Mouse (Mus musculus) MEL (cell line): Measurements from ENCODE around the gene Mecp2. TPM values are rescaled to one million over a fixed set of nuclear protein-coding genes. Genes with fewer than 3 reads are reported as not detected.

Experiments used
- DNase-seq: peaks from one replicate; pipeline ENCODE4 v3.0.0; 2011; ENCODE audit warnings: low read depth, low spot score
- H3K27ac ChIP-seq: 2 replicates; pipeline ENCODE4 v1.5.1; 2012; ENCODE audit warnings: low read depth, mild to moderate bottlenecking, control low read depth, low read length, moderate library complexity; ENCODE audit not compliant: control insufficient read depth
- H3K27me3 ChIP-seq, 2 experiments: fragments of 150-350 bp in 1 of 2; sonication (generic) in 1 of 2; 2 replicates each; pipeline ENCODE4 v1.6.1; 2012; ENCODE audit warnings: low read length in 2 of 2, mild to moderate bottlenecking in 2 of 2, improper control_type of control experiment in 1 of 2, moderate library complexity in 1 of 2; ENCODE audit not compliant: insufficient read depth in 2 of 2, control insufficient read depth in 1 of 2
- H3K36me3 ChIP-seq, 2 experiments: 2 replicates each; pipeline ENCODE4 v1.6.1; 2012 to 2014; ENCODE audit warnings: low read length in 2 of 2, improper control_type of control experiment in 1 of 2, inconsistent platforms in 1 of 2, mild to moderate bottlenecking in 1 of 2; ENCODE audit not compliant: insufficient read depth in 2 of 2, control insufficient read depth in 1 of 2
- H3K4me1 ChIP-seq, 2 experiments: fragments of 150-350 bp in 1 of 2; sonication (generic) in 1 of 2; 2 replicates each; pipeline ENCODE4 v1.6.1; 2012; ENCODE audit warnings: low read length in 2 of 2, improper control_type of control experiment in 1 of 2, mild to moderate bottlenecking in 1 of 2; ENCODE audit not compliant: insufficient read depth in 2 of 2, control insufficient read depth in 1 of 2
- H3K4me3 ChIP-seq, 2 experiments: fragments of 150-350 bp in 1 of 2; sonication (generic) in 1 of 2; 2 replicates each; pipeline ENCODE4 v1.5.1; 2012; ENCODE audit warnings: low read depth in 2 of 2, low read length in 2 of 2, mild to moderate bottlenecking in 2 of 2, moderate library complexity in 2 of 2, control low read depth in 1 of 2, improper control_type of control experiment in 1 of 2; ENCODE audit not compliant: control insufficient read depth in 1 of 2, insufficient read depth in 1 of 2
- H3K79me2 ChIP-seq: 2 replicates; pipeline ENCODE4 v1.6.1; 2012; ENCODE audit warnings: mild to moderate bottlenecking, low read length, moderate library complexity; ENCODE audit not compliant: control insufficient read depth, poor library complexity, insufficient read depth
- H3K9ac ChIP-seq: 2 replicates; pipeline ENCODE4 v1.6.1; 2012; ENCODE audit warnings: low read depth, mild to moderate bottlenecking, control low read depth, low read length, moderate library complexity; ENCODE audit not compliant: control insufficient read depth, poor library complexity, severe bottlenecking
- H3K9me3 ChIP-seq: fragments of 150-350 bp; sonication (generic); replicated peaks from 2 replicates; pipeline ENCODE4 v1.6.1; 2012; ENCODE audit warnings: mild to moderate bottlenecking, low read length, improper control_type of control experiment, moderate library complexity; ENCODE audit not compliant: insufficient read depth
- BHLHE40 ChIP-seq: IDR thresholded peaks from 2 replicates; pipeline ENCODE4 v1.6.1; 2012; ENCODE audit warnings: low read depth, mild to moderate bottlenecking, inconsistent platforms, low read length, improper control_type of control experiment, borderline replicate concordance
- CHD1 ChIP-seq: IDR thresholded peaks from 2 replicates; pipeline ENCODE4 v1.6.1; 2012; ENCODE audit warnings: low read depth, mild to moderate bottlenecking, inconsistent platforms, low read length, improper control_type of control experiment
- CTCF ChIP-seq, 3 experiments: IDR thresholded peaks in 2 of 3; conservative IDR thresholded peaks in 1 of 3; 2 replicates each; pipeline ENCODE4 v1.5.1; 2011 to 2012; ENCODE audit warnings: low read length in 3 of 3, low read depth in 2 of 3, mild to moderate bottlenecking in 2 of 3, improper control_type of control experiment in 1 of 3, inconsistent platforms in 1 of 3, mixed read lengths in 1 of 3, moderate library complexity in 1 of 3; ENCODE audit not compliant: control insufficient read depth in 1 of 3, insufficient read depth in 1 of 3, poor library complexity in 1 of 3, severe bottlenecking in 1 of 3
- E2F4 ChIP-seq: IDR thresholded peaks from 2 replicates; pipeline ENCODE4 v1.6.1; 2011; ENCODE audit warnings: low read depth, low read length, improper control_type of control experiment, borderline replicate concordance
- ELF1 ChIP-seq: IDR thresholded peaks from 2 replicates; pipeline ENCODE4 v1.6.1; 2014; ENCODE audit warnings: low read depth, mild to moderate bottlenecking, inconsistent platforms, low read length, improper control_type of control experiment, moderate library complexity
- EP300 ChIP-seq, 2 experiments: IDR thresholded peaks; 2 replicates each; pipeline ENCODE4 v1.6.1; 2011; ENCODE audit warnings: improper control_type of control experiment in 2 of 2, low read length in 2 of 2, low read depth in 1 of 2, mild to moderate bottlenecking in 1 of 2
- ETS1 ChIP-seq: IDR thresholded peaks from 2 replicates; pipeline ENCODE4 v1.6.1; 2012; ENCODE audit warnings: low read depth, mild to moderate bottlenecking, inconsistent platforms, low read length, improper control_type of control experiment, moderate library complexity
- HCFC1 ChIP-seq: IDR thresholded peaks from 2 replicates; pipeline ENCODE4 v1.6.1; 2012; ENCODE audit warnings: low read depth, mild to moderate bottlenecking, inconsistent platforms, low read length, improper control_type of control experiment, moderate library complexity
- KAT2A ChIP-seq: conservative IDR thresholded peaks from 2 replicates; pipeline ENCODE4 v1.6.1; 2012; ENCODE audit warnings: low read depth, low read length, improper control_type of control experiment, inconsistent platforms
- MAFK ChIP-seq: IDR thresholded peaks from 2 replicates; pipeline ENCODE4 v1.6.1; 2011; ENCODE audit warnings: low read depth, mild to moderate bottlenecking, low read length, improper control_type of control experiment, borderline replicate concordance
- MAX ChIP-seq: IDR thresholded peaks from 2 replicates; pipeline ENCODE4 v1.6.1; 2011; ENCODE audit warnings: low read length, improper control_type of control experiment
- MEF2A ChIP-seq: IDR thresholded peaks from 2 replicates; pipeline ENCODE4 v1.6.1; 2014; ENCODE audit warnings: low read depth, mild to moderate bottlenecking, inconsistent platforms, low read length, improper control_type of control experiment; ENCODE audit not compliant: poor library complexity, insufficient replicate concordance, severe bottlenecking; ENCODE audit errors: extremely low read depth
- MXI1 ChIP-seq: IDR thresholded peaks from 2 replicates; pipeline ENCODE4 v1.6.1; 2011; ENCODE audit warnings: mild to moderate bottlenecking, low read depth, low read length, improper control_type of control experiment
- MYB ChIP-seq: IDR thresholded peaks from 2 replicates; pipeline ENCODE4 v1.6.1; 2011; ENCODE audit warnings: mild to moderate bottlenecking, low read depth, low read length, improper control_type of control experiment
- MYC ChIP-seq: IDR thresholded peaks from 2 replicates; pipeline ENCODE4 v1.6.1; 2011; ENCODE audit warnings: low read depth, mild to moderate bottlenecking, low read length, improper control_type of control experiment, moderate library complexity
- NELFE ChIP-seq: IDR thresholded peaks from 2 replicates; pipeline ENCODE4 v1.6.1; 2011; ENCODE audit warnings: low read depth, low read length, improper control_type of control experiment
- NRF1 ChIP-seq: IDR thresholded peaks from 2 replicates; pipeline ENCODE4 v1.6.1; 2014; ENCODE audit warnings: low read depth, mild to moderate bottlenecking, inconsistent platforms, low read length, improper control_type of control experiment, moderate library complexity; ENCODE audit not compliant: poor library complexity, insufficient read depth, severe bottlenecking
- POLR2A ChIP-seq, 2 experiments: IDR thresholded peaks; 2 replicates each; pipeline ENCODE4 v1.6.1; 2011 to 2012; ENCODE audit warnings: low read length in 2 of 2, mild to moderate bottlenecking in 2 of 2, control low read depth in 1 of 2, improper control_type of control experiment in 1 of 2, low read depth in 1 of 2, moderate library complexity in 1 of 2; ENCODE audit not compliant: control insufficient read depth in 1 of 2, insufficient read depth in 1 of 2, poor library complexity in 1 of 2
- RAD21 ChIP-seq: IDR thresholded peaks from 2 replicates; pipeline ENCODE4 v1.6.1; 2011; ENCODE audit warnings: mild to moderate bottlenecking, low read depth, low read length, improper control_type of control experiment
- SIN3A ChIP-seq: IDR thresholded peaks from 2 replicates; pipeline ENCODE4 v1.6.1; 2012; ENCODE audit warnings: low read length, improper control_type of control experiment, inconsistent platforms
- SMC3 ChIP-seq: IDR thresholded peaks from 2 replicates; pipeline ENCODE4 v1.6.1; 2011; ENCODE audit warnings: low read depth, low read length, improper control_type of control experiment
- TBP ChIP-seq: IDR thresholded peaks from 2 replicates; pipeline ENCODE4 v1.8.0; 2011; ENCODE audit warnings: low read depth, low read length, improper control_type of control experiment
- TCF12 ChIP-seq: IDR thresholded peaks from 2 replicates; pipeline ENCODE4 v1.6.1; 2014; ENCODE audit warnings: low read depth, mild to moderate bottlenecking, inconsistent platforms, low read length, improper control_type of control experiment, moderate library complexity
- UBTF ChIP-seq: IDR thresholded peaks from 2 replicates; pipeline ENCODE4 v1.6.1; 2012; ENCODE audit warnings: low read depth, mild to moderate bottlenecking, inconsistent platforms, low read length, improper control_type of control experiment, moderate library complexity, borderline replicate concordance; ENCODE audit not compliant: insufficient read depth
- USF1 ChIP-seq: IDR thresholded peaks from 2 replicates; pipeline ENCODE4 v1.6.1; 2014; ENCODE audit warnings: low read depth, mild to moderate bottlenecking, inconsistent platforms, low read length, improper control_type of control experiment, moderate library complexity
- ZC3H11A ChIP-seq: IDR thresholded peaks from 2 replicates; pipeline ENCODE4 v1.6.1; 2012; ENCODE audit warnings: low read depth, mild to moderate bottlenecking, inconsistent platforms, low read length, improper control_type of control experiment
- ZKSCAN1 ChIP-seq: IDR thresholded peaks from 2 replicates; pipeline ENCODE4 v1.6.1; 2012; ENCODE audit warnings: low read depth, mild to moderate bottlenecking, inconsistent platforms, low read length, improper control_type of control experiment, moderate library complexity
- polyA plus RNA-seq, 2 experiments: library from polyadenylated mRNA; stranded (reverse) in 1 of 2; unstranded in 1 of 2; fragments of >175 nt in 1 of 2; fragments of >200 nt in 1 of 2; gene quantifications; 2 replicates each; pipeline versions ENCODE4 v1.2.1 to v1.2.4; 2012; ENCODE audit warnings: low replicate concordance in 2 of 2, low read depth in 1 of 2; ENCODE audit not compliant: insufficient read length in 2 of 2, insufficient read depth in 1 of 2, missing spikeins in 1 of 2
- total RNA-seq: library from RNA; depleted of rRNA; stranded (reverse); fragments of 300-350 nt; gene quantifications from 2 replicates; pipeline ENCODE4 v1.2.3, GENCODE M21; 2012

Mecp2 gene
- total and polyA plus RNA-seq, 3 experiments, result 12.5 to 20.7 TPM; not detected in 1

GRCm38 (mm10) chrX:74023188-74024049 is 111.7 kb downstream of the Mecp2 start, which contains the start of gene Irak1:
Gene Irak1, minus strand, starts transcription at chrX:74023918.
- peaks cover 0 to 8% of the 10 kb centered on the region in 2 experiments; a peak in 3 of 4 replicates for H3K36me3 ChIP-seq
- DNase-seq, result peak; percentile 81
- peaks cover 0 to 3% of the 10 kb centered on the region in 2 experiments; a peak in 2 of 4 replicates for H3K4me1 ChIP-seq

GRCm38 (mm10) chrX:74022795-74023187 is 112.4 kb downstream of the Mecp2 start:
- Histone ChIP-seq H3K27ac (peak overlapping the region; percentile 7; the same call in 1 of the 2 replicates), H3K9ac (peak overlapping the region; percentile 100), H3K36me3 (peaks cover 0 to 8% of the 10 kb centered on the region in 2 experiments; a peak in 3 of 4 replicates), H3K9me3 (no peaks in the 10 kb centered on the region), H3K4me1 (peaks cover 0 to 3% of the 10 kb centered on the region in 2 experiments; a peak in 2 of 4 replicates), H3K27me3 (no peaks in the 10 kb centered on the region), H3K4me3 (peak overlapping the region; percentile 66 to 99), H3K79me2 (peaks cover 13% of the 10 kb centered on the region)
- no peak for DNase-seq
- TF ChIP-seq MXI1, result no peak
- no peak for TF ChIP-seq TCF12
- TF ChIP-seq NRF1, result no peak
- TF ChIP-seq ELF1, result no peak
- TF ChIP-seq ZKSCAN1, result no peak
- TF ChIP-seq CTCF (IDR thresholded peaks at IDR 0.05 in 2 of 3, conservative IDR thresholded peaks at IDR 0.05 in 1 of 3; ENCODE audit: control insufficient read depth in 1 of 3, insufficient read depth in 1 of 3, low read depth in 2 of 3, low read length in 3 of 3, poor library complexity in 1 of 3, severe bottlenecking in 1 of 3), result no peak
- no peak for TF ChIP-seq SMC3
- no peak for TF ChIP-seq POLR2A (IDR thresholded peaks at IDR 0.05; ENCODE audit: control insufficient read depth in 1 of 2, insufficient read depth in 1 of 2, low read depth in 1 of 2, low read length in 2 of 2, poor library complexity in 1 of 2)
- no peak for TF ChIP-seq CHD1
- no peak for TF ChIP-seq MEF2A
- no peak for TF ChIP-seq HCFC1
- TF ChIP-seq UBTF, result no peak
- TF ChIP-seq TBP, result no peak
- no peak for TF ChIP-seq ETS1
- no peak for TF ChIP-seq KAT2A

More at GRCm38 (mm10) chrX:74023188-74024049, 111.7 kb downstream of the Mecp2 start, which contains the start of gene Irak1:
- peak; percentile 36; the same call in 1 of the 2 replicates for TF ChIP-seq SIN3A
- no peak for TF ChIP-seq EP300 (IDR thresholded peaks at IDR 0.05; ENCODE audit: low read depth in 1 of 2, low read length in 2 of 2)
- TF ChIP-seq E2F4, result no peak
- TF ChIP-seq RAD21, result peak; percentile 50
- peak; percentile 56 for TF ChIP-seq NELFE
- TF ChIP-seq POLR2A (IDR thresholded peaks at IDR 0.05; ENCODE audit: control insufficient read depth in 1 of 2, insufficient read depth in 1 of 2, low read depth in 1 of 2, low read length in 2 of 2, poor library complexity in 1 of 2), result peak; percentile 53 to 82; a peak in 2 of 4 replicates
- peak; percentile 59 for TF ChIP-seq MXI1
- no peak for TF ChIP-seq MAFK
- TF ChIP-seq CTCF (IDR thresholded peaks at IDR 0.05 in 2 of 3, conservative IDR thresholded peaks at IDR 0.05 in 1 of 3; ENCODE audit: control insufficient read depth in 1 of 3, insufficient read depth in 1 of 3, low read depth in 2 of 3, low read length in 3 of 3, poor library complexity in 1 of 3, severe bottlenecking in 1 of 3), result peak; percentile 25 to 77 (median 65); a peak in 5 of 6 replicates
- peak; percentile 76 for TF ChIP-seq HCFC1
- no peak for TF ChIP-seq USF1
- no peak for TF ChIP-seq MEF2A
- no peak for TF ChIP-seq MYB
- TF ChIP-seq ZC3H11A, result 0 out of 2 replicates have a peak, but pooled peaks have one; percentile 4
- TF ChIP-seq CHD1, result no peak
- TF ChIP-seq SMC3, result peak; percentile 41
- peak; percentile 83 for TF ChIP-seq ELF1
- 0 out of 2 replicates have a peak, but pooled peaks have one; percentile 34 for TF ChIP-seq TBP
- 0 out of 2 replicates have a peak, but pooled peaks have one; percentile 36 for TF ChIP-seq MYC
- no peak for TF ChIP-seq NRF1
- peak; percentile 67 for TF ChIP-seq MAX
- TF ChIP-seq BHLHE40, result no peak
- no peaks in the 10 kb centered on the region for H3K9me3 ChIP-seq
- H3K27ac ChIP-seq, result peak within 1 kb of the TSS; percentile 77
- H3K4me3 ChIP-seq, result peak within 1 kb of the TSS; percentile 66 to 99
- peak within 1 kb of the TSS; percentile 100 for H3K9ac ChIP-seq
- peaks cover 13% of the 10 kb centered on the region for H3K79me2 ChIP-seq
- H3K27me3 ChIP-seq, result no peaks in the 10 kb centered on the region
